Mouse (Mus musculus) E14TG2a.4 (cell line): Measurements from ENCODE around the gene Clint1.

Source experiments
- CTCF ChIP-seq: conservative IDR thresholded peaks from 2 replicates; pipeline ENCODE4 v1.5.1; 2014; ENCODE audit warnings: low read length
- NANOG ChIP-seq: IDR thresholded peaks from 2 replicates; pipeline ENCODE4 v1.6.1; 2014; ENCODE audit warnings: borderline replicate concordance, low read length, mixed read lengths
- POU5F1 ChIP-seq: IDR thresholded peaks from 2 replicates; pipeline ENCODE4 v1.6.1; 2014; ENCODE audit warnings: low read length, borderline replicate concordance

DNA sequence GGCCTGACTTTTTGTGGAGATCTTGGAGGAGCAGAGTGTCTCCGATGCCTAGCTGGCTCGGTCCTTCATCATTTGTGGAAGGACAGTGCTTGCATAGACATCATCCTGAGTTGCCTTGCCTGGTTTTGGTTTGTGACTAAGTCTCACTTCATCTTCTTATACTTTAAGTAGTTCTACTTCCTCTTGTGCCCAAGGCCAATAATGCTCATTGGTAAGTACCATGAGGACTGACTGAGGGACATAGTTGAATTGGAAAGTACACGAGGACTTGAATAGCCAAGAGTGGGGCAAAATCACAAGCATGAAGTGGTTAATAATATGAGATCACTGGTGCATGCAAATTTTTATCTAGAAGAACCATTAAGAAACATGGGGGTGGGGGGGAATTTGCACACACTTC, 45.0 kb upstream of the Clint1 start:
- TF ChIP-seq CTCF (no peak), POU5F1 (no peak), NANOG (no peak)
